Mouse (Mus musculus) large intestine, adult 2 months (tissue): ENCODE measurements around the gene Olfr1181. TPM values are rescaled to one million over a fixed set of nuclear protein-coding genes. Genes with fewer than 3 reads are reported as not detected.
"Not testable (repeated sequence)": the region's sequence is repeated elsewhere in the genome, so short reads cannot be mapped to it uniquely, and the experiment has no call there.

ENCODE experiments used
- DNase-seq: peaks from one replicate; pipeline ENCODE4 v3.0.0-alpha.2; 2012; ENCODE audit warnings: low read depth, low spot score
- WGBS: fragments of 180-500 bp; shearing (Covaris S2); methylation state at CpG from one replicate; pipeline ENCODE4 v1.1.7; 2018; 5-methylcytosine and 5-hydroxymethylcytosine counted together
- polyA plus RNA-seq: library from polyadenylated mRNA; depleted of rRNA; stranded (reverse); fragments of >200 nt; gene quantifications from 2 replicates; pipeline ENCODE4 v1.2.3, GENCODE M21; 2012; rRNA removed

The Olfr1181 gene
- polyA plus RNA-seq, result not detected in 2 replicates

DNA sequence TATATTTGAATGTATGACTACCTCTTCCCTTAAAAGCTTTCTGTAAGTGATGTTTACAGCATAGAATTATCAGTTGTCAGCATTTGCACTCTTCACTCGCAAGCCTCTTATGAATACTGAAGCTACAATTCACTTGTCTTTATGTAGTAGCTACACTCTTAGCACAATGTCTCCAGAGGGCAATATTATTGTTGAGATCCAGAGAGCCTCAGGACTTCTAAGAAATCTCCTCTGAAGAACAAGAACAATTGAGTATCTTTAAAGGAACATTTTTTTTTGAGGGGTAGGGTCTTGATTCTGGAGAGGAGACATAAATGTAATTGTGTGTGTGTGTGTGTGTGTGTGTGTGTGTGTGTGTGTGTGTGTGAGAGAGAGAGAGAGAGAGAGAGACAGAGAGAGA lies at the start of gene Olfr1181:
Gene Olfr1181, minus strand, starts transcription at position 101 of the 400 bp plus-strand sequence.
- 71% methylated on average over 1 of the region's 1 CpGs for WGBS
- no peak for DNase-seq

DNA sequence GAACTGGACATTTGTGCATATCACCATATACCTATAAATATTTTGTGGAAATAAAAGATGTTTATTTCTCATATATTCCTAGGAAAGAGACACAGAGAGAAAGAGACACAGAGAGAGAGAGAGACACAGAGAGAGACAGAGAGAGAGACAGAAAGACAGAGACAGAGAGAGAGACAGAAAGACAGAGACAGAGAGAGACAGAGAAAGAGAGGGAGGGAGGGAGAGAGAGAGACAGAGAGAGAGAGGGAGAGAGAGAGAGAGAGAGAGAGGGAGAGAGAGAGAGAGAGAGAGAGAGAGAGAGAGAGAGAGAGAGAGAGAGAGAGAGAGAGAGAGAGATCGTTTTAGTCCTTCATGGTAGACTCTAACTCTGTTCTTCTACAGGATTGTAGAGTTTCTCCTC lies 28.6 kb upstream of the Olfr1181 start, which contains the start of gene Olfr1183:
Gene Olfr1183, plus strand, starts transcription at position 301 of the 400 bp plus-strand sequence.
- DNase-seq, result not testable (repeated sequence)
- 95% methylated on average over 1 of the region's 1 CpGs for WGBS

DNA sequence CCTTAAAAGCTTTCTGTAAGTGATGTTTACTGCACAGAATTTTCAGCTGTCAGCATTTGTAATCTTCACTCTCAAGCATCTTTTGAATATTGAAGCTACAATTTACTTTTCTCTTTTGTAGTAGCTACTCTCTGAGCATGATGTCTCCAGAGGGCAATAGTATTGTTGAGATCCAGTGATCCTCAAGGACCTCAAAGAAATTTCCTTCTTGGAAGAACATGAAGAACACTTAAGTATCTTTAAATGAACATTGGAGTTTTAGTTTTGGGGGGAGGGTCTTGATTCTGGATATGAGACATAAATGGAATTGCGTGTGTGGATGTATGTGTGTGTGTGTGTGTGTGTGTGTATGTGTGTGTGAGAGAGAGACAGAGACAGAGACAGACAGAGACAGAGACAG lies 23.1 kb upstream of the Olfr1181 start, which contains the start of gene Gm13757:
Gene Gm13757, minus strand, starts transcription at position 101 of the 400 bp plus-strand sequence.
- DNase-seq, result no peak
- 85% methylated on average over 1 of the region's 1 CpGs for WGBS

DNA sequence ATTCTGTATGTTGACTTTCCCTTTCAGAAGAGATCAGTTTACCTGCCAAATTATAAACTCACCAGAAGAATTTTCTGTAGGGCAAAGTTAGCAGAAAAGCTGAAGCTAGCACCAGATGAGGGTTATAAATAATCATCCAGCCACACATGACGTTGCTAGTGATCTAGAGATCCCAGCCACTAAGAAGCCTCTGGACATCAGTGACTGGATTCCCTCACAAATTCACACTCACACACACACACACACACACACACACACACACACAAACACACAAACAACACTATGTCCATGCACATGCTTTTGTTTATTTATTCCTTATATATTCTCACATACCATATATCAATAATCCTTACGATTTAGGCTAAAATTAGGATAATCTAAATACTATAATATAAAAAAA lies 6.9 kb downstream of the Olfr1181 start, which contains the start of gene Olfr1180:
Gene Olfr1180, minus strand, starts transcription at position 101 of the 400 bp plus-strand sequence.
- WGBS, result 66% methylated on average over 2 of the region's 2 CpGs
- DNase-seq, result no peak

DNA sequence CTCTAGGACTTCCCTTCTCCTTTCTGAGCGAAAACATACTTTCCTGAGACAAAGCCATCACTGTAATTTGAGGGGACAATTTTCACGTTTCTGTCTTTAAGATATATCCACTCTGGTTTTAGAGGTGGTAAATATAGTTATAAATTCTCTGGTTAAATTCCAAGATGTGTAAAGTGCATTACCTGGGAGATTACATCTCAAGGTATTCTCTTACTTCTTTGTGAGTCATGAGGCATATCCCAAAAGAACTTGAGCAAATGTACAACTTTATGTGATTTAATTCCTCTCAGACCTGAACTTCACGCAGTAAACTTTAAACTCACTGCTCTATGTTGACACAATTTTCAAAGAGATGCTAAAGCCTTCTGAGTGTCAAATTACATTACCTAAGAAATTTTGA lies 19.6 kb downstream of the Olfr1181 start, which contains the start of gene Olfr1179:
Gene Olfr1179, minus strand, starts transcription at position 101 of the 400 bp plus-strand sequence.
- no peak for DNase-seq
- 63% methylated on average over 3 of the region's 3 CpGs for WGBS

DNA sequence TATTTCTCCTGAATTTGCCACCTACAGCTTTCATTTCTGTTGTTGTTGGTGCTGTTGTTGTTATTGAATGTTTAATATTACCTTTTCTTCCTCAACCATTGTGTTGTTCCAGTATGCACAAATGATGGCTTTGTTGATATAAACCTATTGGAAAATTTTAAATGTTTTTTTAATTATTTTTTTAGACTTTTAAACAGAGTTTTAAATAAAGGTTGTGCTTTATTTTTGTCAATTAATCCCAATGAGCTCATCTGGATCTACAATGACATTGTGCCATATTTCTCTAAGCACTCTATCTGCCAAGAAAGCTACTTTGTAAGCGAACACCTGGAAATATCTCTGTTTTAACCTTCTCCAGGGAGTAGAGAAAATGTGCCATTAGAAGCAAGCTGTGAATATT lies 39.2 kb downstream of the Olfr1181 start, which contains the start of gene Olfr1178:
Gene Olfr1178, plus strand, starts transcription at position 301 of the 400 bp plus-strand sequence.
- 80% methylated on average over 1 of the region's 1 CpGs for WGBS
- DNase-seq, result no peak

Other genes starting within 250 kb of the Olfr1181 start
- not detected in 2 replicates for gene Olfr1168, start 244.3 kb downstream of the Olfr1181 start, polyA plus RNA-seq
- not detected in 2 replicates for gene Olfr1170, start 197.8 kb downstream of the Olfr1181 start, polyA plus RNA-seq
- not detected in 2 replicates for gene Olfr1173, start 146.3 kb downstream of the Olfr1181 start, polyA plus RNA-seq
- not detected in 2 replicates for gene Olfr1174-ps, start 111.0 kb downstream of the Olfr1181 start, polyA plus RNA-seq
- gene Olfr1175-ps, start 99.0 kb downstream of the Olfr1181 start, polyA plus RNA-seq, result not detected in 2 replicates
- gene Olfr1176, start 89.5 kb downstream of the Olfr1181 start, polyA plus RNA-seq, result not detected in 2 replicates
- not detected in 2 replicates for gene Olfr1177-ps, start 79.7 kb downstream of the Olfr1181 start, polyA plus RNA-seq
- gene Olfr1178, start 39.1 kb downstream of the Olfr1181 start, polyA plus RNA-seq, result not detected in 2 replicates
- gene Olfr1179, start 19.7 kb downstream of the Olfr1181 start, polyA plus RNA-seq, result not detected in 2 replicates
- gene Olfr1180, start 7.0 kb downstream of the Olfr1181 start, polyA plus RNA-seq, result not detected in 2 replicates
- not detected in 2 replicates for gene Gm13757, start 23.0 kb upstream of the Olfr1181 start, polyA plus RNA-seq
- gene Olfr1183, start 28.7 kb upstream of the Olfr1181 start, polyA plus RNA-seq, result not detected in 2 replicates
- not detected in 2 replicates for gene Olfr1184, start 57.4 kb upstream of the Olfr1181 start, polyA plus RNA-seq
- not detected in 2 replicates for gene Olfr1185-ps1, start 67.1 kb upstream of the Olfr1181 start, polyA plus RNA-seq
- gene Olfr1186, start 92.4 kb upstream of the Olfr1181 start, polyA plus RNA-seq, result not detected in 2 replicates
- not detected in 2 replicates for gene Olfr1188, start 130.8 kb upstream of the Olfr1181 start, polyA plus RNA-seq
- gene Olfr1189, start 160.3 kb upstream of the Olfr1181 start, polyA plus RNA-seq, result not detected in 2 replicates
- gene Olfr1191-ps1, start 214.4 kb upstream of the Olfr1181 start, polyA plus RNA-seq, result not detected in 2 replicates
- gene Olfr1192-ps1, start 222.3 kb upstream of the Olfr1181 start, polyA plus RNA-seq, result not detected in 2 replicates
- not detected in 2 replicates for gene Olfr1193, start 249.5 kb upstream of the Olfr1181 start, polyA plus RNA-seq